ENCODE assay signal across 8 mouse cellular contexts in the genomic region with DNA sequence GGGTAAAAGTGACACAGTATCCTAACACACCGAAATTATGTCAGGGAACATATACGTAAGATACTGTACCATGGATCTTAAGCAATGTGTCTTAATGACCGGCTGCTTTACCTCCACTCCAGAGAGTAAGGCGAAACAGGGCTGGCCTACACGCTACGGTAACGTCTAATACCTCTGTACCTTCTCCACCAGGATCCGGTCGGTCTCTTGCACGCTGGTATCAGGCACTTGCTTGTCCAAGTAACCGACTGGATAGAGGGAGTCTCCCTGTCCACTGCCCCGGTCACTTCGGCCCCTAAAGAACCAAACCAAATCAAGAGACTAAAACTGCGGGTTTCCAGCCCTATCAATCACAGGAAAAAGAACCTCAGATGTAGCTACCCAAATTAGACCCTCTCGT. TPM values are rescaled to one million over a fixed set of nuclear protein-coding genes. Genes with fewer than 3 reads are reported as not detected.
A peak's percentile ranks its signal among the peaks of the same experiment; 100 is the strongest.
DNase-seq lines count a peak whose midpoint lies in the region; ATAC-seq and TF ChIP-seq lines count a peak whose summit lies in the region.

No protein-coding gene starts in this region.

- TF ChIP-seq POLR2A in kidney, adult 2 months (IDR thresholded peaks at IDR 0.05; ENCODE audit: low read depth, low read length), result no peak

- H3K27ac ChIP-seq in kidney, adult 2 months (ENCODE audit: insufficient read depth, low read depth, low read length), result no peak overlapping the region
- peak overlapping the region; percentile 80; the same call in 1 of the 2 replicates for H3K27ac ChIP-seq in intestine, embryonic 16.5 days (ENCODE audit: low read length)
- peak overlapping the region; percentile 93; the same call in 1 of the 2 replicates for H3K27ac ChIP-seq in midbrain, embryonic 16.5 days (ENCODE audit: low read length)

- 11% methylated on average over 15 of the region's 15 CpGs for WGBS in kidney, adult 2 months
- WGBS in intestine, embryonic 16.5 days, result 14% methylated on average over 15 of the region's 15 CpGs
- WGBS in midbrain, embryonic 16.5 days, result 20% methylated on average over 15 of the region's 15 CpGs

- peak; percentile 12 for DNase-seq in kidney, adult 2 months
- DNase-seq in kidney, adult 18-20 months, result no peak
- DNase-seq in G1E (ENCODE audit: low spot score), result no peak
- DNase-seq in left cerebral cortex, adult 8-10 months (ENCODE audit: low spot score in 2 of 2), result no peak
- DNase-seq in urinary bladder, postnatal 25 days (ENCODE audit: low spot score), result no peak

- H3K27me3 ChIP-seq in kidney, adult 2 months (replicated peaks; ENCODE audit: control insufficient read depth, insufficient read depth, low read length), result no peaks in the 10 kb centered on the region
- H3K27me3 ChIP-seq in G1E (ENCODE audit: insufficient read depth, low read length), result no peaks in the 10 kb centered on the region
- no peaks in the 10 kb centered on the region for H3K27me3 ChIP-seq in intestine, embryonic 16.5 days (replicated peaks; ENCODE audit: control insufficient read depth, insufficient read depth, low read length)
- no peaks in the 10 kb centered on the region for H3K27me3 ChIP-seq in midbrain, embryonic 16.5 days (ENCODE audit: control insufficient read depth, insufficient read depth, low read depth, low read length)

- H3K4me2 ChIP-seq in intestine, embryonic 16.5 days (ENCODE audit: low read depth, low read length), result peak overlapping the region; percentile 83
- H3K4me2 ChIP-seq in midbrain, embryonic 16.5 days (ENCODE audit: low read length), result peak overlapping the region; percentile 90

- H3K4me1 ChIP-seq in kidney, adult 2 months (ENCODE audit: control insufficient read depth, insufficient read depth, low read length), result peaks cover 3% of the 10 kb centered on the region; the same call in 1 of the 2 replicates
- peaks cover 23% of the 10 kb centered on the region for H3K4me1 ChIP-seq in G1E (ENCODE audit: insufficient read depth, low read depth, low read length)
- H3K4me1 ChIP-seq in intestine, embryonic 16.5 days (ENCODE audit: control insufficient read depth, insufficient read depth, low read length), result peaks cover 5% of the 10 kb centered on the region
- peaks cover 13% of the 10 kb centered on the region for H3K4me1 ChIP-seq in midbrain, embryonic 16.5 days (ENCODE audit: control insufficient read depth, insufficient read depth, low read length)

- H3K4me3 ChIP-seq in kidney, adult 2 months (ENCODE audit: insufficient read depth, low read depth, low read length), result peak overlapping the region; percentile 99
- peak overlapping the region; percentile 92 for H3K4me3 ChIP-seq in G1E (ENCODE audit: low read depth, low read length)
- peak overlapping the region; percentile 93 for H3K4me3 ChIP-seq in intestine, embryonic 16.5 days (ENCODE audit: low read length)
- peak overlapping the region; percentile 94 for H3K4me3 ChIP-seq in midbrain, embryonic 16.5 days (ENCODE audit: low read depth, low read length)

- peak overlapping the region; percentile 89 for H3K9ac ChIP-seq in intestine, embryonic 16.5 days (ENCODE audit: low read depth, low read length)
- peak overlapping the region; percentile 79 for H3K9ac ChIP-seq in midbrain, embryonic 16.5 days (ENCODE audit: low read depth, low read length)

- TF ChIP-seq CTCF in kidney, adult 2 months (conservative IDR thresholded peaks at IDR 0.05; ENCODE audit: insufficient read depth, insufficient read length, low read depth, low read length), result no peak
- TF ChIP-seq CTCF in G1E (IDR thresholded peaks at IDR 0.05; ENCODE audit: low read depth, low read length), result no peak

- no peaks in the 10 kb centered on the region for H3K9me3 ChIP-seq in G1E (replicated peaks)
- no peaks in the 10 kb centered on the region for H3K9me3 ChIP-seq in intestine, embryonic 16.5 days (ENCODE audit: control insufficient read depth, low read length)
- no peaks in the 10 kb centered on the region for H3K9me3 ChIP-seq in midbrain, embryonic 16.5 days (replicated peaks; ENCODE audit: control insufficient read depth, low read length, poor library complexity, severe bottlenecking)

- peaks cover 7% of the 10 kb centered on the region; the same call in 1 of the 2 replicates for H3K36me3 ChIP-seq in kidney, adult 2 months (ENCODE audit: control insufficient read depth, insufficient read depth, low read length)
- H3K36me3 ChIP-seq in G1E (replicated peaks), result peaks cover 37% of the 10 kb centered on the region
- H3K36me3 ChIP-seq in intestine, embryonic 16.5 days (ENCODE audit: control insufficient read depth, insufficient read depth, low read length), result peaks cover 7% of the 10 kb centered on the region; the same call in 1 of the 2 replicates
- peaks cover 8% of the 10 kb centered on the region for H3K36me3 ChIP-seq in midbrain, embryonic 16.5 days (ENCODE audit: control insufficient read depth, insufficient read depth, low read length)

- peak; percentile 7; the same call in 1 of the 2 replicates for ATAC-seq in G1E (ENCODE audit: extremely low read depth, insufficient number of reproducible peaks, low FRiP score, poor library complexity, severe bottlenecking)
- ATAC-seq in erythroblast, adult 5-6 weeks (replicated peaks; ENCODE audit: low FRiP score, poor library complexity, severe bottlenecking), result peak; percentile 44
- ATAC-seq in intestine, embryonic 16.5 days, result peak; percentile 65
- 0 out of 2 replicates have a peak, but pooled peaks have one; percentile 34 for ATAC-seq in midbrain, embryonic 16.5 days

RNA-seq across cellular contexts. Expression of a gene that starts 0.6 kb away (rescaled TPM):
- polyA plus RNA-seq in kidney, adult 2 months (2012; rRNA removed), result 112 and 123 TPM in 2 replicates
- total RNA-seq in G1E (2014; fragmentation: Nextera tagmentation) (111 and 115 TPM in 2 replicates), G1E (2017) (53.7 and 59.8 TPM in 2 replicates)
- 30.9 and 34.5 TPM in 2 replicates for polyA plus RNA-seq in G1E (2012)
- total RNA-seq in erythroblast, adult 5-6 weeks (2015; ENCODE audit: low replicate concordance), result 8.6 and 14.0 TPM in 2 replicates
- total RNA-seq in erythroblast, adult 5-6 weeks (2017; ENCODE audit: low replicate concordance), result 6.0 and 16.8 TPM in 2 replicates
- 113 and 118 TPM in 2 replicates for polyA plus RNA-seq in intestine, embryonic 16.5 days (2015; fragmentation: Nextera tagmentation; extraction: Ambion mirVana)
- polyA plus RNA-seq in midbrain, embryonic 16.5 days (2015; fragmentation: Nextera tagmentation; extraction: Ambion mirVana), result 179 and 195 TPM in 2 replicates
- 100 to 1,000 TPM; 147 to 150 (median 149) TPM for total RNA-seq in left cerebral cortex, adult 8-10 months (2022)

RNA-seq across cellular contexts. Expression of a gene that starts 11.8 kb away (rescaled TPM):
- 1.5 and 2.4 TPM in 2 replicates for polyA plus RNA-seq in kidney, adult 2 months (2012; rRNA removed)
- 34.2 and 44.3 TPM in 2 replicates for total RNA-seq in G1E (2014; fragmentation: Nextera tagmentation)
- 28.2 and 28.4 TPM in 2 replicates for total RNA-seq in G1E (2017)
- 4.5 and 6.8 TPM in 2 replicates for polyA plus RNA-seq in G1E (2012)
- total RNA-seq in erythroblast, adult 5-6 weeks (2015; ENCODE audit: low replicate concordance), result 8.5 and 11.9 TPM in 2 replicates
- total RNA-seq in erythroblast, adult 5-6 weeks (2017; ENCODE audit: low replicate concordance), result 2.0 and 8.1 TPM in 2 replicates
- 31.9 and 33.9 TPM in 2 replicates for polyA plus RNA-seq in intestine, embryonic 16.5 days (2015; fragmentation: Nextera tagmentation; extraction: Ambion mirVana)
- 30.7 and 32.0 TPM in 2 replicates for polyA plus RNA-seq in midbrain, embryonic 16.5 days (2015; fragmentation: Nextera tagmentation; extraction: Ambion mirVana)
- total RNA-seq in left cerebral cortex, adult 8-10 months (2022), result 10 to 100 TPM; 12.5 to 15.1 (median 13.4) TPM

Comparison
In these comparisons a context has a peak if more than half of its experiments do, and no peak if none do; other contexts are left out.
1. ATAC-seq: peak in every context shown above with its lines; median percentile 65 in intestine, embryonic 16.5 days; 44 in erythroblast, adult 5-6 weeks; 34 in midbrain, embryonic 16.5 days; 7 in G1E.